Mouse (Mus musculus) cerebellum, adult (tissue): ENCODE data around the gene Dda1.
A peak's percentile ranks its signal among the peaks of the same experiment; 100 is the strongest.

Experiments used
- ATAC-seq: cut with Nextera tagmentation; 2 replicates; pipeline ENCODE4 v1.9.2; 2017; ENCODE audit warnings: mild to moderate bottlenecking, moderate library complexity, mixed read lengths; ENCODE audit not compliant: insufficient number of reproducible peaks, low FRiP score, low TSS enrichment

Dda1 gene

GRCm38 (mm10) chr8:71467201-71467600 is 1.8 kb upstream of the Dda1 start:
- no peak for ATAC-seq

- ATAC-seq = no peak
Observed at GRCm38 (mm10) chr8:71468001-71468400, 998 bp upstream of the Dda1 start.

- ATAC-seq = no peak
Observed at GRCm38 (mm10) chr8:71469411-71469810, 412 bp downstream of the Dda1 start.

- no peak for ATAC-seq
Observed at GRCm38 (mm10) chr8:71470146-71470912, 1.3 kb downstream of the Dda1 start.

- no peak for ATAC-seq
Observed at GRCm38 (mm10) chr8:71470913-71471255, 1.9 kb downstream of the Dda1 start.

GRCm38 (mm10) chr8:71471861-71472260 is 2.9 kb downstream of the Dda1 start:
- no peak for ATAC-seq

- ATAC-seq = no peak
Observed at GRCm38 (mm10) chr8:71472601-71473386, 3.8 kb downstream of the Dda1 start.

GRCm38 (mm10) chr8:71474344-71474743 is 5.3 kb downstream of the Dda1 start:
- no peak for ATAC-seq

- no peak for ATAC-seq
Observed at GRCm38 (mm10) chr8:71474785-71475701, 6.0 kb downstream of the Dda1 start.

GRCm38 (mm10) chr8:71475702-71476075 is 6.7 kb downstream of the Dda1 start:
- no peak for ATAC-seq

GRCm38 (mm10) chr8:71476099-71476940 is 7.3 kb downstream of the Dda1 start:
- ATAC-seq = peak; percentile 65; the same call in 1 of the 2 replicates

GRCm38 (mm10) chr8:71477196-71477845 is 8.3 kb downstream of the Dda1 start:
- no peak for ATAC-seq

GRCm38 (mm10) chr8:71478943-71479342 is 9.9 kb downstream of the Dda1 start:
- ATAC-seq = no peak

GRCm38 (mm10) chr8:71483932-71484331 is 14.9 kb downstream of the Dda1 start:
- ATAC-seq = no peak

GRCm38 (mm10) chr8:71484736-71485135 is 15.7 kb downstream of the Dda1 start:
- ATAC-seq = no peak

- peak; percentile 71 for ATAC-seq
Observed at GRCm38 (mm10) chr8:71485142-71486135, 16.4 kb downstream of the Dda1 start, which contains the start of gene Ano8. TSS of gene Ano8 (minus strand) at chr8:71485963.

GRCm38 (mm10) chr8:71486136-71486529 is 17.1 kb downstream of the Dda1 start:
- no peak for ATAC-seq
